Mouse (Mus musculus): ENCODE measurements at regions not wholly inside any gene's neighbourhood (a gene's known extent, or its start where the extent isn't known, plus 50 kb on each side); places are given as distances from the start of the nearest gene placed in this dataset.
"Not testable (repeated sequence)": the region's sequence is repeated elsewhere in the genome, so short reads cannot be mapped to it uniquely, and the experiment has no call there.

- DNase-seq: no peak
- intact Hi-C loops (cut with DNase I): no loop called here
Measured at GRCm38 (mm10) chr3:57018171-57018570, 283.6 kb downstream of the Tm4sf1 start.

DNA sequence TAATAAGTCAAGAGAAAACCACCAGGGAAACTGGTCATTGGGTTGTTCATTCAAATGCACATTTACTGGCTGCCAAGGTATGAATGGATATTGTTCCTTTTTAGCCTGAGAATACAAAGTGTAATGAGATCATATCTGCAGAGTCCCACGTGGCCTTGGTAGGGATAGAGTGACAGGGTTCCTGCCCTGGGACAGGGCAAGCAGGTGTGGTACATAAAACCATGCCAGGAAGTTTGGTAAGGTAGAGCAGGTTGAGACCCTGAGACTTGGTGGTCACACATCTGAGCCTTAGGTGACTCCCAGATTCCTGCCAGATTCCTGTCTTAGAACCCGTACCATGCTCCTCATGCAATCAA, 320.5 kb downstream of the Tm4sf1 start:
- intact Hi-C loops (cut with DNase I): no loop called here
- DNase-seq: no peak

- intact Hi-C loops (cut with DNase I): no loop called here
- no peak for DNase-seq
Measured at GRCm38 (mm10) chr3:56980593-56981304, 321.0 kb downstream of the Tm4sf1 start.

GRCm38 (mm10) chr3:56966008-56966407, 335.8 kb downstream of the Tm4sf1 start:
- DNase-seq: no peak
- intact Hi-C loops (cut with DNase I): no loop called here

GRCm38 (mm10) chr3:56965444-56965843, 336.3 kb downstream of the Tm4sf1 start:
- DNase-seq: no peak
- intact Hi-C loops (cut with DNase I): no loop called here

DNA sequence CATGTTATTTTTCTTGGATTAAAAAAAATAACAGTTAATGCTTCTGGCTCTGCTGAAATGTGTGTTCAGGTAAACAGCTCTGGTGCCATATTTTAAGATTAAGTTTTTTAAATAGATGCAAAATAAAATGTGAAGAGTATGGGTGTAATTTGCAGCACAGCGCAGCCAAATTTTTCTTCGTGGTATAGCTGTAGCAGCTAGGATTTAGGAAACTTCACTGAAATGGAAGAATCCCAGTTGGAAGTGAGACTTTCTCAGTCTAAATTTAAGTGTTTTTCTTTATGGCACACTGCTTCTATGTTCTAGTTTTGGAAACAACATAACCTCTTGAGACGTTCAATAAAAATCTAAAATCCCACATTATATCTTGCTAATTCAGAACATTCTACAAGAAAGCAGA, 337.6 kb downstream of the Tm4sf1 start:
- DNase-seq: no peak
- intact Hi-C loops (cut with DNase I): no loop called here

GRCm38 (mm10) chr3:56963251-56963650, 338.5 kb downstream of the Tm4sf1 start:
- DNase-seq: no peak
- intact Hi-C loops (cut with DNase I): no loop called here

DNA sequence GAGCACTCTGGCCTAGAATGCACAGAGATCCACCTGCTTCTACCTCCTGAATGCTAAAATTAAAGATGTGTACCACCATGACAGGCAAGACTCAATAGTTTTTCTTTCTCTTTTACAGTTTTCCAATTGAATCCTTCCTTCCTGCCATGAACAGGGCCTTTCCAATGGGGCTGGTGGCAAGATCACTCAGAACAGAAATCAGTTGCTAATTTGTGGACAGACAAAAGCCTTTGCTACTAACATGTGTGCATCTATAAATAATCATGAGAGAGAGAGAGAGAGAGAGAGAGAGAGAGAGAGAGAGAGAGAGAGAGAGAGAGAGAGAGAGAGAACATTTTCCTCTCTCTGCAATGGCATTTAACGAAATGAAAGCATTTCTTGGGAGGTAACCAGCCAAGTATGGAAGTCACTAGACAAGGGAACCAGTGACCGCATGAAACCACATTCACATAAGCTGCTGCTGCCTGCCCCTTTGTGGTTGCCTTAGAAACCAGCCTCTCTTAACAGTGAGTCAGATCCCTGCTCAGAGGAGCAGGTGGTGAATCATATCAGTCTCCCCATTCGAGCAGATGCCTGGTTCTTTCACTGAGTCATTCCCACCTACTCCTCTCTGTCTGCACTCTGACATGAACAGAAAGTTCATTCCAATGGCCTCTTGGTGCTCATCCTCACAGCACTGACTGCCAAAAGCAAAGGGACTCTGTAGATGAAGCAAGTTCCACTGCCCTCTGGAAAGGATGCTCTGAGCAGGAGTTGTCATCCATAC, 339.4 kb downstream of the Tm4sf1 start:
- DNase-seq: no peak
- intact Hi-C loops (cut with DNase I): no loop called here

- intact Hi-C loops (cut with DNase I): no loop called here
- DNase-seq: no peak
Measured at GRCm38 (mm10) chr3:56956978-56957377, 344.8 kb downstream of the Tm4sf1 start.

DNA sequence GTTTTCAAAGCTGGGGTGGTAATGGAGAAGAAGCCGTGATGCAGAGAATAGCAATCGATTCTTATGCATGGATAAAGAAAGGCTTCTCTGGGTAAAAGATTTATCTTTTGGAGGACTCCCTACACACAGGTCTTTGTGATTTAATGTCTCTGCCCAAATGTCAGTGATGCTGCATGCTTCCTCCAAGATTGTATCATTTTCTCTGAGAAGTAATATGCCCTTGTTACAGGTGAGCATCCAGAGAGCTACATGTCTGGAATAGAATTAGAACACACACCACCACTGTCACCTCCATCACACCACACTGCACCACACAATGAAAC, 346.0 kb downstream of the Tm4sf1 start:
- intact Hi-C loops (cut with DNase I): no loop called here
- DNase-seq: no peak

GRCm38 (mm10) chr3:56955098-56955798, 346.5 kb downstream of the Tm4sf1 start:
- intact Hi-C loops (cut with DNase I): no loop called here
- no peak for DNase-seq

GRCm38 (mm10) chr3:56942557-56942956, 359.2 kb downstream of the Tm4sf1 start:
- DNase-seq; intact Hi-C loops (cut with DNase I): not testable (repeated sequence)

DNA sequence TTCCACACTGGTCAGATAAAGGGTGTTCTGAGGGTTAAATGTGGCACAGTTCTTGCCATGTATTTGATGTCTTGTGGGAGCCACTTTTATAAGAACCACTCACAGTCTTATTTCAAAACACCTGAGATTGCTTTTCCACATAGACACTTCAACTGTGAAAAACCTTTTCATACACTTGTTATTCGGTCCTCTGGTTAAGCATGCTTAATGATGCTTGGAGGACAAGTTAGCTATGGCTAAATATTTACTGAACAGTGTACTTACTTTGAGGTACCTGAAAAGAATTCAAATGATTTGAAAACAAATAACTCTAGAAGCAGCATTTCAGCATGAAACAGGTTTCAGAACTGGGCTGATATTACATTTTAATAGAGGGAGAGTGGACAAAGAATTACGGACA, 372.8 kb downstream of the Tm4sf1 start:
- DNase-seq; intact Hi-C loops (cut with DNase I): not testable (repeated sequence)

GRCm38 (mm10) chr3:56898491-56898890, 403.3 kb downstream of the Tm4sf1 start:
- intact Hi-C loops (cut with DNase I): no loop called here

DNA sequence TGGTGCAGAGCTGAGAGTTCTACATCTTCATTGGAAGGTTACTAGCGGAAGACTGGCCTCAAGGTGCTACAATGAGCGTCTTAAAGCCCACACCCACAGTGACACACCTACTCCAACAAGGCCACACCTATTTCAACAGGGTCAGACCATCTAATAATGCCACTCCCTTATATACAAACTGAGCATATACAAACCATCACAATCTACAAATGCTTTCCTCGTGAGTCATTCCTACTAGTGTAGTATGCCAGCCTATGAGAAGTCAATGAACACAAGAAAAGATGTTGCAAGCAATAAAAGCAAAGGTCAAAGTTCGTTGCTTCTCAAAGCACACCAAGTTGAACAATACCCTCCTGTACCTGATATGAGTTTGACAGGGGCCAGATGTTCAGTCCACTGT, 424.7 kb downstream of the Tm4sf1 start:
- DNase-seq: no peak
- intact Hi-C loops (cut with DNase I): no loop called here

More at GRCm38 (mm10) chr3:56898491-56898890, 403.3 kb downstream of the Tm4sf1 start:
- DNase-seq: no peak

GRCm38 (mm10) chr3:56863591-56863990, 438.2 kb downstream of the Tm4sf1 start:
- intact Hi-C loops (cut with DNase I): no loop called here
- no peak for DNase-seq

DNA sequence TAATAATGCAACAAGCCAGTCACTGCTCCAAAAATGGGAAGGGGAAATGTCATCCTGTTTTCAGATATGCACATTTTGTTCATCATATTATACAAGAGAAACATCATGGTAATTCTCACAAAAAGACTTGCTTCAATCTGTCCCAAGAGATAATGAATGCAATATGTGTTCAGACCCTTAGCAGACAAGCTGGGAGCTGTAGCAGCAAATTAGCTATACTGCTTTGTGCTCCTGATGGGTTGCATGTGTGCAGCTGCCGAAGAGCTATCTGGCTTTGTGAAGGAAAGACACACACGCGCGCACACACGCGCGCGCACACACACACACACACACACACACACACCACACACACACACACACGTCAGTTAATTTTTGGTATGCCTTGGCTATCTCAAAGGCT, 441.9 kb downstream of the Tm4sf1 start:
- DNase-seq: no peak
- intact Hi-C loops (cut with DNase I): no loop called here

DNA sequence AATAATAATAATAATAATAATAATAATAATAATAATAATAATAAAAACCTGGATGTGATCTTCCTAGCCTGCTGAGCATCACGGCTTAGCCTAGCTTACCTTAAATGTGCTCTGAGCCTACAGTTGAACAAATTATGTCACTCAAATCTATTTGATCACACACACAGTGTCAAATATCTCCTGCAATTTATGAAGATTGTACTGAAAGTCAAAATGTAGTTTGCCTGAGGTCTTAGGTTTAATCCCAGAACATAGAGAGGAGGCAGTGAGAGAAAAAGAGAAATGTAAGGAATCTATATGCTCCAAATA, 456.4 kb downstream of the Tm4sf1 start:
- intact Hi-C loops (cut with DNase I): no loop called here
- DNase-seq: no peak

GRCm38 (mm10) chr3:56844681-56845461, 456.9 kb downstream of the Tm4sf1 start:
- intact Hi-C loops (cut with DNase I): no loop called here
- no peak for DNase-seq

DNA sequence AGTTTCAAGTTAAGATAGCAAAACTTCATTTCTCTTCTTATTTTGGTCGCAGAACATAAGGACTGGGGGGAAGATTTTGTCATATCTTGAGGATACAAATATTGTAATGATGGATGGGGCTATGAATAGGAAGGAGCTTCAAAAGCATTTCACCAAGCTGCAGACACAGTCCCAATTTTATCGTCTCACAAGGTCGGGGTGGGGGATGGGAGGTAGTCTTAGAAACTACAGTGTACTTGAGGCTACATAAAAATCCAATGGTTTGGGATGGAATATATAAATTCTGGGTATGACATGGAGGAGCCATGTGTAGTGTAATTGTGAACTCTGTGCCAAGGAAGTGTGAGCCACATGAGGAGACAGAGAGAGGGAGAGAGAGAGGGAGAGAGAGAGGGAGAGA, 464.6 kb downstream of the Tm4sf1 start:
- DNase-seq: no peak
- intact Hi-C loops (cut with DNase I): no loop called here

- intact Hi-C loops (cut with DNase I): no loop called here
- peak; percentile 2 for DNase-seq
Measured at GRCm38 (mm10) chr3:56830315-56831097, 471.3 kb downstream of the Tm4sf1 start.

All from heart, postnatal 10 days (tissue).